Mouse (Mus musculus) hematopoietic multipotent progenitor cell, adult 10-12 weeks (in vitro differentiated cells): ENCODE results near the gene Hist1h2bk. TPM values are rescaled to one million over a fixed set of nuclear protein-coding genes. Genes with fewer than 3 reads are reported as not detected.

ENCODE experiments used
- polyA plus RNA-seq: library from polyadenylated mRNA; stranded (reverse); fragments of >175 nt; gene quantifications from 2 replicates; pipeline ENCODE4 v1.2.3, GENCODE M21; 2012; ENCODE audit warnings: low replicate concordance

Hist1h2bk gene
- 2.3 and 6.0 TPM in 2 replicates for polyA plus RNA-seq

GRCm38 (mm10) chr13:22035267-22036148 is at the start of gene Hist1h2bk, which contains the start of gene Hist1h2ah:
Gene Hist1h2bk (plus strand): TSS chr13:22035870.
Gene Hist1h2ah (minus strand): TSS chr13:22035568.

GRCm38 (mm10) chr13:22009642-22010041 is 26.0 kb upstream of the Hist1h2bk start, which contains the start of gene Prss16:
Gene Prss16 (minus strand): TSS chr13:22009742.

DNA sequence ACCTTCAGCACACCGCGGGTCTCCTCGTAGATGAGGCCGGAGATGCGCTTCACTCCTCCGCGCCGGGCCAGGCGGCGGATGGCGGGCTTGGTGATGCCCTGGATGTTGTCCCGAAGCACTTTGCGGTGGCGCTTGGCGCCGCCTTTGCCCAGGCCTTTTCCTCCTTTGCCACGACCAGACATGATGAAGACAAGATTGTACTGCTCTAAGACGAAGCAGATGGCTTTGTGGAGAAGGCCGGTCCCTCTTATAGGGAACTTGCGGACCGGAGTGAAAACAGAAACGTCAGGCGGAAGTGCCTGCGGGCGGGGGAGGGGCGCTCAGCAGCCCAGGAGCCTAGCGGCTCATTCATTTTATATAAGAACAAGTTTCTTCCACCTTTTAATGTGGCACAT is 5.5 kb downstream of the Hist1h2bk start, which contains the start of gene Hist1h4i:
TSS of gene Hist1h4i (minus strand) at position 221 of the 395 bp plus-strand sequence.

DNA sequence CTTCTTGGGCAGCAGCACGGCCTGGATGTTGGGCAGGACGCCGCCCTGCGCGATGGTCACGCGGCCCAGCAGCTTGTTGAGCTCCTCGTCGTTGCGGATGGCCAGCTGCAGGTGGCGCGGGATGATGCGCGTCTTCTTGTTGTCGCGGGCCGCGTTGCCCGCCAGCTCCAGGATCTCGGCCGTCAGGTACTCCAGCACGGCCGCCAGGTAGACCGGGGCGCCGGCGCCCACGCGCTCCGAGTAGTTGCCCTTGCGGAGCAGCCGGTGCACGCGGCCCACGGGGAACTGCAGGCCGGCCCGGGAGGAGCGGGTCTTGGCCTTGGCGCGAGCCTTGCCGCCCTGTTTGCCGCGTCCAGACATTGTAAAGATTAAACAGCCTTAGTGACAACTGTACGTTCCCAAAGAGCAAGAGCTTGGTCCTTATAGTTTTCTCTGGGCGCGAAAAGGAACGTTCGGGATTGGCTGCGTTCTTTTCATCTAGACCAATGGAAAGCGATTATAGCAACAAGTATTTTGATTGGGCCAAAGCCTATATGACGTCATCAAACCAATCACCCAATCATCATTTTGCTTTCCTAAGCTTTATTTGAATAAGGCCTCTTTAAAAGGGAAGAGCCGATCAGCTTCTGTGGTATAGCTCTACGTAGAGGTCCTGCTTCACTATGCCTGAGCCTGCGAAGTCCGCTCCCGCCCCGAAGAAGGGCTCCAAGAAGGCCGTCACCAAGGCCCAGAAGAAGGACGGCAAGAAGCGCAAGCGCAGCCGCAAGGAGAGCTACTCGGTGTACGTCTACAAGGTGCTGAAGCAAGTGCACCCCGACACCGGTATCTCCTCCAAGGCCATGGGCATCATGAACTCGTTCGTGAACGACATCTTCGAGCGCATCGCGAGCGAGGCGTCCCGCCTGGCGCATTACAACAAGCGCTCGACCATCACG is 7.2 kb downstream of the Hist1h2bk start, which contains the start of the genes Hist1h2ag and Hist1h2bj:
TSS of gene Hist1h2ag (minus strand) at position 377 of the 935 bp plus-strand sequence.
TSS of gene Hist1h2bj (plus strand) at position 647 of the 935 bp plus-strand sequence.

GRCm38 (mm10) chr13:22084140-22084539 is 48.5 kb downstream of the Hist1h2bk start, which contains the start of gene Vmn1r188:
Gene Vmn1r188 (plus strand): TSS chr13:22084440.

Other genes starting within 250 kb of the Hist1h2bk start
- gene Hist1h2an, start 248.7 kb upstream of the Hist1h2bk start, polyA plus RNA-seq = 15.3 and 16.1 TPM in 2 replicates
- 0.47 and 2.4 TPM in 2 replicates for gene Hist1h2bp, start 248.4 kb upstream of the Hist1h2bk start, polyA plus RNA-seq
- gene Hist1h2bq, start 225.7 kb upstream of the Hist1h2bk start, polyA plus RNA-seq = 5.8 and 8.5 TPM in 2 replicates
- gene Hist1h2ao, start 225.4 kb upstream of the Hist1h2bk start, polyA plus RNA-seq = 1,820 and 2,295 TPM in 2 replicates
- 19.5 and 44.0 TPM in 2 replicates for gene Hist1h4m, start 224.1 kb upstream of the Hist1h2bk start, polyA plus RNA-seq
- 19.6 and 28.2 TPM in 2 replicates for gene Hist1h4n, start 203.7 kb upstream of the Hist1h2bk start, polyA plus RNA-seq
- 1,183 and 6,694 TPM in 2 replicates for gene Hist1h2ap, start 202.4 kb upstream of the Hist1h2bk start, polyA plus RNA-seq
- gene Hist1h2br, start 202.1 kb upstream of the Hist1h2bk start, polyA plus RNA-seq = 5.3 and 9.4 TPM in 2 replicates
- 0.08 and 0.25 TPM in 2 replicates for gene Zfp184, start 90.8 kb upstream of the Hist1h2bk start, polyA plus RNA-seq
- not detected in 2 replicates for gene Pom121l2, start 54.7 kb upstream of the Hist1h2bk start, polyA plus RNA-seq
- gene Prss16, start 26.1 kb upstream of the Hist1h2bk start, polyA plus RNA-seq = 0.55 and 1.3 TPM in 2 replicates
- gene Hist1h2ah, start 302 bp upstream of the Hist1h2bk start, polyA plus RNA-seq = 0.54 and 2.4 TPM in 2 replicates
- gene Hist1h4i, start 5.5 kb downstream of the Hist1h2bk start, polyA plus RNA-seq = 17.4 and 21.6 TPM in 2 replicates
- 5.8 and 8.8 TPM in 2 replicates for gene Hist1h2ag, start 7.1 kb downstream of the Hist1h2bk start, polyA plus RNA-seq
- gene Hist1h2bj, start 7.3 kb downstream of the Hist1h2bk start, polyA plus RNA-seq = 4.1 and 4.8 TPM in 2 replicates
- gene Vmn1r188, start 48.6 kb downstream of the Hist1h2bk start, polyA plus RNA-seq = not detected in 2 replicates
- not detected in 2 replicates for gene Vmn1r189, start 70.0 kb downstream of the Hist1h2bk start, polyA plus RNA-seq
- gene Vmn1r191, start 148.1 kb downstream of the Hist1h2bk start, polyA plus RNA-seq = not detected in 2 replicates
- not detected in 2 replicates for gene Vmn1r192, start 155.3 kb downstream of the Hist1h2bk start, polyA plus RNA-seq
- gene Vmn1r193, start 187.3 kb downstream of the Hist1h2bk start, polyA plus RNA-seq = not detected in 2 replicates
- not detected in 2 replicates for gene Vmn1r194, start 208.3 kb downstream of the Hist1h2bk start, polyA plus RNA-seq
- gene Vmn1r195, start 234.7 kb downstream of the Hist1h2bk start, polyA plus RNA-seq = not detected in 2 replicates